Mouse (Mus musculus): Measurements from ENCODE around the gene Lrfn3.

Gene Lrfn3

GRCm38 (mm10) chr7:30362652-30363343 is at the start of gene Lrfn3:
Gene Lrfn3, minus strand, starts transcription at chr7:30362772.
- peak; percentile 71 for DNase-seq (ENCODE audit: extremely low spot score)

- no peak for DNase-seq (ENCODE audit: extremely low spot score)
These were observed 48.5 kb upstream of the Lrfn3 start for GRCm38 (mm10) chr7:30411023-30411422.

- DNase-seq (ENCODE audit: extremely low spot score): no peak
These were observed 47.2 kb upstream of the Lrfn3 start for GRCm38 (mm10) chr7:30409789-30410188.

- no peak for DNase-seq (ENCODE audit: extremely low spot score)
These were observed 46.1 kb upstream of the Lrfn3 start for GRCm38 (mm10) chr7:30408639-30409038.

GRCm38 (mm10) chr7:30402343-30402742 is 39.8 kb upstream of the Lrfn3 start:
- DNase-seq (ENCODE audit: extremely low spot score): no peak

GRCm38 (mm10) chr7:30399671-30400070 is 37.1 kb upstream of the Lrfn3 start:
- DNase-seq (ENCODE audit: extremely low spot score): no peak

GRCm38 (mm10) chr7:30394871-30395270 is 32.3 kb upstream of the Lrfn3 start:
- no peak for DNase-seq (ENCODE audit: extremely low spot score)

- peak; percentile 20 for DNase-seq (ENCODE audit: extremely low spot score)
These were observed 31.8 kb upstream of the Lrfn3 start for GRCm38 (mm10) chr7:30394379-30394778.

- no peak for DNase-seq (ENCODE audit: extremely low spot score)
These were observed 31.1 kb upstream of the Lrfn3 start for GRCm38 (mm10) chr7:30393631-30394030.

- no peak for DNase-seq (ENCODE audit: extremely low spot score)
These were observed 30.4 kb upstream of the Lrfn3 start for GRCm38 (mm10) chr7:30392746-30393520.

- no peak for DNase-seq (ENCODE audit: extremely low spot score)
These were observed 21.5 kb upstream of the Lrfn3 start for GRCm38 (mm10) chr7:30384106-30384505.

- DNase-seq (ENCODE audit: extremely low spot score): no peak
These were observed 17.5 kb upstream of the Lrfn3 start for GRCm38 (mm10) chr7:30380061-30380460.

- peak; percentile 89 for DNase-seq (ENCODE audit: extremely low spot score)
These were observed 11.0 kb upstream of the Lrfn3 start for GRCm38 (mm10) chr7:30373501-30373962.

- no peak for DNase-seq (ENCODE audit: extremely low spot score)
These were observed 4.9 kb upstream of the Lrfn3 start for GRCm38 (mm10) chr7:30367466-30367865.

GRCm38 (mm10) chr7:30363344-30363738 is 769 bp upstream of the Lrfn3 start:
- no peak for DNase-seq (ENCODE audit: extremely low spot score)

GRCm38 (mm10) chr7:30360028-30360427 is 2.5 kb downstream of the Lrfn3 start:
- no peak for DNase-seq (ENCODE audit: extremely low spot score)

- no peak for DNase-seq (ENCODE audit: extremely low spot score)
These were observed 3.2 kb downstream of the Lrfn3 start for GRCm38 (mm10) chr7:30359276-30359865.

- DNase-seq (ENCODE audit: extremely low spot score): no peak
These were observed 4.0 kb downstream of the Lrfn3 start for GRCm38 (mm10) chr7:30358378-30359186.

GRCm38 (mm10) chr7:30354059-30354458 is 8.5 kb downstream of the Lrfn3 start:
- DNase-seq (ENCODE audit: extremely low spot score): no peak

GRCm38 (mm10) chr7:30353279-30353822 is 9.2 kb downstream of the Lrfn3 start:
- peak; percentile 67 for DNase-seq (ENCODE audit: extremely low spot score)

GRCm38 (mm10) chr7:30347828-30348227 is 14.7 kb downstream of the Lrfn3 start:
- peak; percentile 71 for DNase-seq (ENCODE audit: extremely low spot score)
